Mouse (Mus musculus): Measurements from ENCODE around the gene Gcn1l1. TPM values are rescaled to one million over a fixed set of nuclear protein-coding genes. Genes with fewer than 3 reads are reported as not detected.
"Not testable (repeated sequence)": the region's sequence is repeated elsewhere in the genome, so short reads cannot be mapped to it uniquely, and the experiment has no call there.

Gcn1l1 gene
- total RNA-seq (2021): 10 to 100 TPM; 70.7 to 73.2 TPM
- long read RNA-seq, experiment 1, full-length matches to known transcripts: 29 of 97 reads
- long read RNA-seq, experiment 1, partial matches to known transcripts: 55 of 97 reads
- long read RNA-seq, experiment 1, other reads (novel, unspliced or antisense): 13 of 97 reads
- long read RNA-seq, experiment 2, full-length matches to known transcripts: 17 of 68 reads
- long read RNA-seq, experiment 2, partial matches to known transcripts: 43 of 68 reads
- long read RNA-seq, experiment 2, other reads (novel, unspliced or antisense): 8 of 68 reads

GRCm38 (mm10) chr5:115564737-115565393, at the start of gene Gcn1l1:
Gcn1l1 (plus strand) TSS chr5:115565254.
- H3K4me3 ChIP-seq: peak within 1 kb of the TSS; percentile 70
- H3K27ac ChIP-seq: peak within 1 kb of the TSS; percentile 91
- intact Hi-C loops (cut with DNase I): no loop called here
- peak; percentile 75 to 81 for DNase-seq (ENCODE audit: extremely low spot score in 1 of 2, low spot score in 2 of 2)
- TF ChIP-seq CTCF (IDR thresholded peaks at IDR 0.05): peak; percentile 42

DNA sequence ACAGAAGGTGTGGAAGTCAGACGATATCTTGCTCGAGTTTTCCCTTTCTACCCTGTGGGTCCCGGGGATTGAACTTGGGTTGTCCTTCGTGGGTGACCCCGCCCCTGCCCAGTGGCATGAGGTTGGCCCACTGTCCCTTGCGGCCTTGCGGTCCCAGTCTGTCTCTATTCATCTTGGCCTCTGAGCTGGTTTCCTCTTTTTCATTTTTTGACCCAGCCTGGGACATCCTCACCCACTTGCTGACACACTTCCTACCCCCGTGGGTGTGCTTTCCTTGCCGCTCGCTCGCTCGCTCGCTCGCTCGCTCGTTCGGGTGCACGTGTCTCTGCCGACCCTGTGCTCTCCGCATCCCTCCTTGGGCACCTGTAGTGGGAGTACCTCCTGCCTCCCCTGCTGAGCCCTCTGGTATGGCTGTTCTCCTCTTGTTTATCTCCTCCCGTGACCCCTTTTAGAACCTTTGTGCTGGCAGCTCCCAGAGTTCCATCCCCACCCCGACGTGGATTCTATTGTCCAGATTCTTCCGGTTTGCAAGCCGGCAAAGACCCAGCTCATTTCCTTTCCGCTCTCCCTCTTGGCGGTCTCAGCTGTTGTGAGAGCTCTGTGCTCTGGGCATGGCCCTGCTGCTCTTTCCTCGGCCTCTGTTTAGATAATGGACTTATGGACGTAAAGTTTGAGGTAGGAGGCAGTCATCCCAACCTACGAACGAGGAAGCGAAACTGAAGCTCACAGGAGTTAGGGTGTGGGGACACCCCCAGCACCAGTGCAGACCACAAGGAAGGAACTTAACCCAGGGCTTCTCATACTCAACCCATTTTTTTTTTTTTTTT, 48.8 kb upstream of the Gcn1l1 start:
- no peak overlapping the region for H3K4me3 ChIP-seq
- DNase-seq (ENCODE audit: extremely low spot score in 1 of 2, low spot score in 2 of 2): no peak
- peak overlapping the region; percentile 32; the same call in 1 of the 2 replicates for H3K27ac ChIP-seq
- intact Hi-C loops (cut with DNase I): no loop called here
- no peak for TF ChIP-seq CTCF (IDR thresholded peaks at IDR 0.05)

DNA sequence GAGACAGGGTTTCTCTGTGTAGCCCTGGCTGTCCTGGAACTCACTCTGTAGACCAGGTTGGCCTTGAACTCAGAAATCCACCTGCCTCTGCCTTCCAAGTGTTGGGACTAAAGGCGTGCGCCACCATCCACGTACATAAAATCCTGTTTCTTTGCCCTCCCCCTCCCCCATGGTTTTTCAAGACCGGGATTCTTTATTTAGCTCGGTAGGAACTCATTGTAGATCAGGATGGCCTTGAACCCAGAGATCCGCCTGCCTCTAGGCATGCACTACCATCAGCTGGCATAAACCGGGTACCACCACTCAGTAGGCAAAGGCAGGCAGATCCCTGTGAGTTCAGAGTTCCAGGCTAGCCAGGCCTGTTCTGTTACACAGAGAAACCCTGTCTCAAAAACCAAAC, 48.1 kb upstream of the Gcn1l1 start:
- intact Hi-C loops (cut with DNase I): no loop called here
- peak overlapping the region; percentile 32; the same call in 1 of the 2 replicates for H3K27ac ChIP-seq
- no peak overlapping the region for H3K4me3 ChIP-seq
- TF ChIP-seq CTCF (IDR thresholded peaks at IDR 0.05): no peak
- DNase-seq (ENCODE audit: extremely low spot score in 1 of 2, low spot score in 2 of 2): no peak

DNA sequence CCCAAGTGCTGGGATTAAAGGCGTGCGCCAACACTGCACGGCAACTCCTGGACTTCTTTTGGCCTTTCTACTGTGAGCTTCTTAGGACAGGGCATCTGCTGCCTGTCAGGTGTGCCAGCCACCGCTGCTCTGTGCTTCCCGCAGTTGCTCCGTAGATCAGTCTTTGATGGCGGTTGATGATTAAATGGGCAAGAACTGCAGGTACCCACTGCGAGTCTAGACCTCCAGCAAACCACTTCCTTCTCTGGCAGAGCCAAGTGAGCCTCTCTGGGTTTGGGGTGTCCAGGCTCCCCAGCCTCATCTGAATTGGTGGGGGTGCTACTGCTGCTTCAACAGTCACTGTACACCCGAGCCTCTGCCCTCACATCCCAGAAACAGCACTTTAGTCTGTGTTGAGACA, 47.6 kb upstream of the Gcn1l1 start:
- DNase-seq (ENCODE audit: extremely low spot score in 1 of 2, low spot score in 2 of 2): no peak
- Histone ChIP-seq H3K27ac (no peak overlapping the region), H3K4me3 (no peak overlapping the region)
- TF ChIP-seq CTCF (IDR thresholded peaks at IDR 0.05): no peak
- intact Hi-C loops (cut with DNase I): no loop called here

DNA sequence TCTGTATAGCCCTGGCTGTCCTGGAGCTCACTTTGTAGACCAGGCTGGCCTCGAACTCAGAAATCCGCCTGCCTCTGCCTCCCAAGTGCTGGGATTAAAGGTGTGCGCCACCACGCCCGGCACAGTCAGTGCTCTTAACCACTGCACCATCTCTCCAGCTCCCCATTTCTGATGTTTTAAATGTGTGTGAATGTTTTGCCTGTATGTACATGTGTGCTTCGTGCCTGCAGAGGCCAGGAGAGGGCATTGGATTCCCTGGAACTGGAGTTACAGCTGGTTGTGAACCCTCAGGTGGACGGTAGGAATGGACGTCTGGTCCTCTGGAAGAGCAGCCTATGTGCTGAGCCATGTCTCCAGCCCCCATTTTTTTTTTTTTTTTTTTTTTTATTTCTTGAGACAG, 46.8 kb upstream of the Gcn1l1 start:
- H3K27ac ChIP-seq; intact Hi-C loops (cut with DNase I); DNase-seq (ENCODE audit: extremely low spot score in 1 of 2, low spot score in 2 of 2); H3K4me3 ChIP-seq: not testable (repeated sequence)

GRCm38 (mm10) chr5:115520325-115520869, 44.7 kb upstream of the Gcn1l1 start:
- H3K27ac ChIP-seq: peak overlapping the region; percentile 66
- H3K4me3 ChIP-seq: no peak overlapping the region
- DNase-seq (ENCODE audit: extremely low spot score in 1 of 2, low spot score in 2 of 2): no peak
- intact Hi-C loops (cut with DNase I): no loop called here
- no peak for TF ChIP-seq CTCF (IDR thresholded peaks at IDR 0.05)

DNA sequence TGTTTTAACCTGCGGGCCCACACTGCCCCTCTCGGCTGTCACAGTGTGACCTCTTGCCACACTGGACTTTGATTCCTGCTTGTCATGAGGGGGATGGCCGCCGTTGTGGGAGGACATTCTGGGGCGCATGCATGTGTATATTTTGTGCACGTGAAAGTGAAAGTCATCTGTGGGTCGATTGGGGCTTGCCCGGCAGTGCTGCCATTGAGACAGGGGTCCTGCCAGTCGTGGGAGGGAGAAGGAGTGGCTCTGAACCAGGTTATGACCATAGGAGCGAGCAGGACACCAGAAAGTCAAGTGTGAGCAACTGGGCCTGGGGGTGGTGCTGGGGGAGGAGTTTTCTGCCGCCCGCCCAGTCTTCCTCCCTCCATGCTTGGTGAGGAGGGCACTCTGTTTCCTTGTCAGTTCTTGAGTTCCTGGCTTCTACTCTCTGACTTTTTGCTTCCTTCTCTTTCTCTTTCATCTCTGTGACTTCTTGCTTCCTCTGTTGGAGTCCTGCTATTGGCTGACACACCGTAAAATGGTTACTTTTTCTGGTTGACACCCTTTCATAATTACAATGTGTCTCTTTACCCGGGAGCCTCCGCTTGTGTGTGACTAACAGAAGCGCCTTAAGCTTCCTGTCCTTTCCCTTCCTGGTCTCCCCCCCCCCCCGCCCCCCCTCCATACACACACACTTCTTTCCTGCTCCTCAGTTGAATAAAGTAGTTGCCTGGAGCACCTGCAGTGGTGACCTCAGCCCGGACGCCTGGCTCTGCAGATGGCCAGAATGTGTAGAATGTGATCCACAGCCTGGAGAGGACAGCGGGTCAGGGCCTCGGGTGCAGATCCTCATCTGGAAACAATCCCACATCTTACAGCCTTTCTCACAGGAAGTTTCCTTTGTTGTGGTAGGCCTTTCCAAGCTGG, 43.2 kb upstream of the Gcn1l1 start:
- Histone ChIP-seq H3K27ac (peak overlapping the region; percentile 47; the same call in 1 of the 2 replicates), H3K4me3 (no peak overlapping the region)
- intact Hi-C loops (cut with DNase I): no loop called here
- TF ChIP-seq CTCF (IDR thresholded peaks at IDR 0.05): no peak
- no peak for DNase-seq (ENCODE audit: extremely low spot score in 1 of 2, low spot score in 2 of 2)

DNA sequence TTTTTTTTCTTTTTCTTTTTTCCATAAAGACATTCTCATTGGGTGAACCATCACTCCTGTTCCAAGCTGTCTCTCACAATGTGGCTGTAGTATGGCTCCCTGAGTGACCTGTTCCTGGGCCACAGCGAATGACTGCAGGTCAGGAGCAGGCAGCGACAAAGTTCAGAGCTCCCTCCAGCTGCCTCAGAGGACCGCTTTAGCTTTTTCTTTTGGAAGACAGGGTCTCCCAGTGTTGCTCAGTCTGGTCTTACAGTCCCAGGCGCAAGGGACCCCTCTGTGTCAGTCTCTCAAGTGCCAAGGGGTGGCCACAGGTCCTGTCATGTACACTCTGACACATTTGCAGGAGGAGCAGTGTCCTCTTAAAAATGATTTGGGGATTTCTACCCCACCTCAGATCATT, 42.5 kb upstream of the Gcn1l1 start:
- H3K27ac ChIP-seq: peak overlapping the region; percentile 28; the same call in 1 of the 2 replicates
- TF ChIP-seq CTCF (IDR thresholded peaks at IDR 0.05): no peak
- no peak overlapping the region for H3K4me3 ChIP-seq
- intact Hi-C loops (cut with DNase I): no loop called here
- no peak for DNase-seq (ENCODE audit: extremely low spot score in 1 of 2, low spot score in 2 of 2)

DNA sequence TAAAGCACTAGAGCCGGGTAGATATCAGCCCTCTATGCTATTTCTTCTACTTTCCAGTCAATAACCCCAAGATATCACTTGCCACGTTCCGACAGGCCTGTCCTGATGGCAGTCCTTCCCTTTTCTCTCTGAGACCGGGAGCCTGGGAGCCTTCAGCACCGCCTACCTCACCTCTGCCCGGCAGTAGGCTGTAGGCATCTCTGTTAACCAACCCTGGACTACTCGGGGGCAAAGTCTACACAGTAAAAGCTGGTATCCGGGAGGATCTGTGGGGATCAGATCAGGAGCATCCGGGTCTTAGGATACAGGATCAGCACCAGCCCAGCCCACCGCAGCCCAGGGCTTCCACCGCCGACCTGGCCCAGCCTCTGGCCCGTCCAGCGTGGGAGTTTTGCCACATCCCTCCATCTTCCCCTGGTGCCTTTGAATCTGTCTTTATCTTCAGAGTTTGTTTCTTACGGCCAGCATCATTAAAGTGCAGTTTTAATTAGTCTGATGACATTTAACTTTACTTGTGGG, 42.0 kb upstream of the Gcn1l1 start:
- intact Hi-C loops (cut with DNase I): no loop called here
- DNase-seq (ENCODE audit: extremely low spot score in 1 of 2, low spot score in 2 of 2): no peak
- Histone ChIP-seq H3K4me3 (no peak overlapping the region), H3K27ac (no peak overlapping the region)
- TF ChIP-seq CTCF (IDR thresholded peaks at IDR 0.05): no peak

DNA sequence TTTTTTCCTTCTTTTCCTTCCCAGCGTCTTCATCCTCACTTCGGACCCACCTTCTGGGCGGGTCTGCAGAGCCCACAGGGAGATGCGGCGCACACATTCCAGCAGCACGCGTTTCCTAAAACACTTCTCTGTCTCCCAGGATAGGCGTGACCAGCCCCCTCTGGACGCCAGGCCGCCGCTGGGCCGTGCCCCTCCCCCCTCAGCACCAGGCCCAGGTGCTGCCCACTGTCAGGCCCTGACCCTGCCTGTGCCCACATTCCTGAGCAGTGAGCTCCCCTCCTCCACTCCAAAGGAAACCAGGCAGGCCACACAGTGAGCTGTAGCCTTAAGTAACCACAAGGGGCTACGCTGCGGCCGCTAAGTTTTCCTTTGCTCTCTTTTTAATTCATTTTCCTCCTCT, 41.1 kb upstream of the Gcn1l1 start:
- Histone ChIP-seq H3K27ac (no peak overlapping the region), H3K4me3 (no peak overlapping the region)
- intact Hi-C loops (cut with DNase I): no loop called here
- no peak; the same call in 1 of the 2 replicates for TF ChIP-seq CTCF (IDR thresholded peaks at IDR 0.05)
- DNase-seq (ENCODE audit: extremely low spot score in 1 of 2, low spot score in 2 of 2): no peak

DNA sequence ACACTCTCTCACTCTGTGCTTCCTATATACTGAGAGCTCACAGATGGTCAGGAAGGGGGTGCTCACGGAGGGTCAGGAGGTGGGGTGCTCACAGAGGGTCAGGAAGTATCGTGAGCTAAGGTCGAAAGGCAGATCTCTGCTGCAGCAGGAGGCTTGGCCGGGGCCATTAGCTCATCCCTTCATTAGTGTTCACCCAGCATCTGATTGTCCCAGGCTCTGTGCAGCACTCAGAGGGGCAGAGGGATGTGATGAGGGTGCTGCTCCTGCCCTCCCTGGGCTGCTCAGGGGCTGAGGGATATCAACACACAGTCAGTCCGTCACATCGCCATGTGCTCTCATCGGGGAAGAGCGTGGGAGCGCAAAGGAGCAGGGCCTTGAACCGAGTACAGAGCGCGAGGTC, 40.6 kb upstream of the Gcn1l1 start:
- intact Hi-C loops (cut with DNase I): no loop called here
- no peak for TF ChIP-seq CTCF (IDR thresholded peaks at IDR 0.05)
- no peak overlapping the region for H3K27ac ChIP-seq
- H3K4me3 ChIP-seq: no peak overlapping the region
- DNase-seq (ENCODE audit: extremely low spot score in 1 of 2, low spot score in 2 of 2): no peak
